Mouse (Mus musculus): ENCODE data around the gene Ampd2. TPM values are rescaled to one million over a fixed set of nuclear protein-coding genes. Genes with fewer than 3 reads are reported as not detected.

Gene Ampd2
- polyA plus RNA-seq (2012; rRNA removed; ENCODE audit: low replicate concordance) = 82.8 and 163 TPM in 2 replicates

GRCm38 (mm10) chr3:108086470-108086979, at the start of gene Ampd2:
Gene Ampd2, minus strand, starts transcription at chr3:108086651.

GRCm38 (mm10) chr3:108092536-108093115, 6.2 kb upstream of the Ampd2 start, which contains the start of gene Gnat2:
Gene Gnat2, plus strand, starts transcription at chr3:108092789.

GRCm38 (mm10) chr3:108044394-108045140, 41.9 kb downstream of the Ampd2 start, which contains the start of gene Gstm4:
Gene Gstm4, minus strand, starts transcription at chr3:108044894.

Other genes with a start within 250 kb of the Ampd2 start
- 0.08 TPM in 1 of 2 replicates, not detected in the other for gene Eps8l3, start 209.4 kb downstream of the Ampd2 start, polyA plus RNA-seq (2012; rRNA removed; ENCODE audit: low replicate concordance)
- 53.6 and 82.3 TPM in 2 replicates for gene Gstm5, start 190.8 kb downstream of the Ampd2 start, polyA plus RNA-seq (2012; rRNA removed; ENCODE audit: low replicate concordance)
- 17.0 and 213 TPM in 2 replicates for gene Gstm7, start 154.8 kb downstream of the Ampd2 start, polyA plus RNA-seq (2012; rRNA removed; ENCODE audit: low replicate concordance)
- gene Gstm6, start 142.9 kb downstream of the Ampd2 start, polyA plus RNA-seq (2012; rRNA removed; ENCODE audit: low replicate concordance) = 2.5 and 5.5 TPM in 2 replicates
- gene Gstm3, start 117.4 kb downstream of the Ampd2 start, polyA plus RNA-seq (2012; rRNA removed; ENCODE audit: low replicate concordance) = not detected in 2 replicates
- gene Gstm2, start 100.2 kb downstream of the Ampd2 start, polyA plus RNA-seq (2012; rRNA removed; ENCODE audit: low replicate concordance) = 306 and 436 TPM in 2 replicates
- gene Gstm1, start 68.7 kb downstream of the Ampd2 start, polyA plus RNA-seq (2012; rRNA removed; ENCODE audit: low replicate concordance) = 822 and 1,255 TPM in 2 replicates
- 28.3 and 47.0 TPM in 2 replicates for gene Gstm4, start 41.8 kb downstream of the Ampd2 start, polyA plus RNA-seq (2012; rRNA removed; ENCODE audit: low replicate concordance)
- gene Gnat2, start 6.1 kb upstream of the Ampd2 start, polyA plus RNA-seq (2012; rRNA removed; ENCODE audit: low replicate concordance) = 0.16 and 0.91 TPM in 2 replicates
- gene Gnai3, start 59.5 kb upstream of the Ampd2 start, polyA plus RNA-seq (2012; rRNA removed; ENCODE audit: low replicate concordance) = 24.6 and 33.8 TPM in 2 replicates
- not detected in 2 replicates for gene Gpr61, start 68.2 kb upstream of the Ampd2 start, polyA plus RNA-seq (2012; rRNA removed; ENCODE audit: low replicate concordance)
- gene Amigo1, start 99.7 kb upstream of the Ampd2 start, polyA plus RNA-seq (2012; rRNA removed; ENCODE audit: low replicate concordance) = 9.1 and 22.1 TPM in 2 replicates
- 6.8 and 8.5 TPM in 2 replicates for gene Cyb561d1, start 114.6 kb upstream of the Ampd2 start, polyA plus RNA-seq (2012; rRNA removed; ENCODE audit: low replicate concordance)
- gene Atxn7l2, start 124.3 kb upstream of the Ampd2 start, polyA plus RNA-seq (2012; rRNA removed; ENCODE audit: low replicate concordance) = 4.9 and 18.9 TPM in 2 replicates
- gene Sypl2, start 140.0 kb upstream of the Ampd2 start, polyA plus RNA-seq (2012; rRNA removed; ENCODE audit: low replicate concordance) = 0.20 and 0.55 TPM in 2 replicates
- gene Psma5, start 170.3 kb upstream of the Ampd2 start, polyA plus RNA-seq (2012; rRNA removed; ENCODE audit: low replicate concordance) = 69.4 and 79.0 TPM in 2 replicates
- gene Sort1, start 197.4 kb upstream of the Ampd2 start, polyA plus RNA-seq (2012; rRNA removed; ENCODE audit: low replicate concordance) = 95.9 and 169 TPM in 2 replicates